Mouse (Mus musculus) left cerebral cortex, postnatal 36 days (tissue): ENCODE results near the gene Atp2a2. TPM values are rescaled to one million over a fixed set of nuclear protein-coding genes. Genes with fewer than 3 reads are reported as not detected.
A peak's percentile ranks its signal among the peaks of the same experiment; 100 is the strongest.

ENCODE experiments used
- DNase-seq, 2 experiments: peaks; one replicate each; pipeline ENCODE4 v3.0.0; 2021 to 2022; ENCODE audit warnings: low spot score in 2 of 2, mixed read lengths in 1 of 2
- intact Hi-C: fragments of 180-260 bp; cut with DNase I; formaldehyde crosslinking; loops from one replicate; pipeline ENCODE4 v1.15.1; 2025
- total RNA-seq, 2 experiments: library from RNA; stranded (reverse); gene quantifications; 2 replicates each; pipeline ENCODE4 v1.2.3; 2021

Gene Atp2a2
- 100 to 1,000 TPM; 681 to 755 TPM for total RNA-seq

- intact Hi-C loops = loop anchor here (5.0 kb wide), 4 partner anchors 45 to 275 kb away; partner anchors contain the start of genes Camkk2 and Ift81
- peak; percentile 90 to 91 for DNase-seq
These were observed at the start of gene Atp2a2 for GRCm38 (mm10) chr5:122502077-122502941. TSS of gene Atp2a2 (minus strand) at chr5:122502225.

DNA sequence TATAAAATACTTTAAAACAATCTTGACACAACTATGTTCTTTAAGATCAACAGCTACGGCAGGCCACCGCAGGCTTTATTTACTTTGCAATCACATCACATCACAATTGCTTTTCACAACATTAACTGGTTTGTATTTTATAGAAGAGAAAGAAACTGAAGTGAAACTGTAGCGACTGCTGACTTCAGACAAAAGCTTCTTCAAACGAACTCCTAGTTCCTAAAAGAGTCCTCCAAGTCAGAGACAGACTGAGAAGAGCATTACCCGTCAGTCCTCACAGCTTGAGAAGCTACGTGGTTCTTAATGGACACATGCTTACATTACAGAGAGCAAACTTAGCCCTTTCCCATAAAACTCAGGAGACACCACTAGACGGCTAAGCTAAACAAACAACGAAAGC, 48.4 kb upstream of the Atp2a2 start:
- intact Hi-C loops = no loop called here

DNA sequence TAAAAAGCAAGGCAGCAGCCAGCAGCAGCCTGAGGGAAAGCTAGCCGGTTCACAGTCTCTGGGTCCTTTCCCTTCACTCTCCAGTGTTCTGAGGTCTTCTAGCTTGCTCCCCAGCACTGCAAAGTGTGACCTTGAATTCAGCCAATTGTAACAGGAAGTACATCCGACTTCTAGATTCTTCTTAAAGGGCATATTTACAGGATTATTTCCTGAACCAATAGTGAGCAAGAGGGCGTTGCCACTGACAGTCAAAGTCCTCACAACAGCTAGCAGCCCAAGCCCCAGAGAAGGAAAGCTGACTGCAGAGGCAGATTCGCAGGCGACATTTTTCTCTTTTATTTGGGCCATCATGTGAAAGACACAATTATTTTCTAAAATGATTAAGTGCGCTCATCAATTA, 46.6 kb upstream of the Atp2a2 start:
- intact Hi-C loops = loop anchor here (5.0 kb wide), 2 partner anchors 46 to 79 kb away; partner anchors contain the start of gene Atp2a2
- no peak for DNase-seq

More for the DNA sequence above, 48.4 kb upstream of the Atp2a2 start:
- no peak for DNase-seq

DNA sequence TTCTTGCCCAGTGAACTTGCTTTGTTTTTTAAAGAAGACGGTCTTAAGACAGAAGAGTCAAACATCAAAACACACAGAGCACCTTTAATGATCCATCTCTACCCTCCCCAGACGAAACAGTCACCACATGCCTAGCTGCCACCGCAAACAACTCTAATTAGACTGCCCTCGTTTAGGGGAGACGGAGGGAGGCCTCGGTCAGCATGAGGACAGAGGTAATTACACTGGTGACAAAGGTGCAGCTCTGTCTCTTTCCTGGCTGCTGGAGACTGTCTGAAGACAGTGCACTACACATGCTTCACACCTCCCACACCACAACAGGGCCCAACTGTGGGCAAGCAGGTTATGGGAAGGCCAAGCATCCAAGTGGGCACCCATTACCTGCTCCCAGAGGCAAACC, 45.8 kb upstream of the Atp2a2 start:
- intact Hi-C loops = loop anchor here (5.0 kb wide), 2 partner anchors 46 to 79 kb away; partner anchors contain the start of gene Atp2a2

DNA sequence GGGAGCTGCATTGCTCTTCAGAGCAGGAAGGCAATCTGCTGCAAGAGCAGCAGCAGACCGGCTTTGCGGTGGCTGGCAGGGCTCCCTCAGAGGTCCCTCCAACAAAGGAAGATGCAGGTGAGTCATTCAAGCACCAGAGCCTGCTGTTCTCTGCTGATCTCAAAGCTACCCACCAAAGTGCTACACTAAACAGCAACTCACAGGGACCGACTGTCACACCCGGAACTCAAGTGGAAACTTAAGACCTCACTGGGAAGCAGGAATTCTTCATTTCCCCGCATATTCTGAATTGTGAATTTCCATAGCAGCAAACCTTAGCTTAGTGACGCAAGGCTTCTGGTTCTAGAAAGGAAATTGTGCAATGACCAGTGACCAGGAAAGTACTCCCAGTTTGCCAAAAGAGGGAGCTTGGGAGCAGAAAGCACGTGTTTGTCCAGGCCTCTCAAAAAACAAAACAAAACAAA, 45.3 kb upstream of the Atp2a2 start:
- intact Hi-C loops = loop anchor here (5.0 kb wide), 2 partner anchors 45 to 80 kb away; partner anchors contain the start of gene Atp2a2
- peak; percentile 44 to 60 for DNase-seq

More for the DNA sequence above, 45.8 kb upstream of the Atp2a2 start:
- DNase-seq = no peak

DNA sequence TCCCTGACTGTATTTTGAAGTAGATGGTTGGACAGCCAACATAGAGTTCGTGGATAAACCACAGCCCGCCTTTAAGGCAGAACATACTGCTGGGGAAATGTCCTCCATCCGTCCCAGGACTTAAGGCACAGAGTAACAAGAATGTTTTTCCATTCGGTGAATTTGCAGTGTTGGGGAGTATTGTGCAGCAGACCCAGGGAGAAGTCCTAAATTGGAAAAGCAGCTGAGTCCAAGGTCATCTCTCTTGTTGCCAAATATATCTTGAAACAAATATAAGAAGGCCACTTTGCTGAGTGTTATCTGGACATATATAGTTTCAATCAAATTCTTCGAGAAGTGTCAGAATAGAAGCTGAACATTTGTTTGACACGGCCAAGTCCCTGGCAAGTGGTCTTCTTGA, 41.4 kb upstream of the Atp2a2 start:
- intact Hi-C loops = no loop called here
- DNase-seq = no peak

DNA sequence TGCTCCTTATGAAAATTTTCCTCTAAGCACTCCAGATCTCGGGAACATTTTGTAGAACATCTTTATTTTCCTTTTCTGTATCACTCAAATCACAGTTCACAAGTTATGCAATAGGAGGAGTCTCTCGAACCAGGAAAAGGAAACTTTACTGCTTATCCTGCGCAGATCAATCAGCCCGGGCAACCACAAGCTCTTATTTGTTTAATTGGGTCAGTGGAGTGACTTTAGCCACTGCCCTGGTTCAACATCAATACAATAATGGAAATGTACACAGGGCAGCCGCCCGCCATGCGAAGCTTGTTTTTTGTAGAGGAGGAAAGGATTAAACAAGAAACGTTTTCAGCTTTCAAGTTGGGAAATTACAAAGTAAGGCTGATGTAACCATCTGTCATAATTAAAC, 39.8 kb upstream of the Atp2a2 start:
- DNase-seq = no peak
- intact Hi-C loops = no loop called here

DNA sequence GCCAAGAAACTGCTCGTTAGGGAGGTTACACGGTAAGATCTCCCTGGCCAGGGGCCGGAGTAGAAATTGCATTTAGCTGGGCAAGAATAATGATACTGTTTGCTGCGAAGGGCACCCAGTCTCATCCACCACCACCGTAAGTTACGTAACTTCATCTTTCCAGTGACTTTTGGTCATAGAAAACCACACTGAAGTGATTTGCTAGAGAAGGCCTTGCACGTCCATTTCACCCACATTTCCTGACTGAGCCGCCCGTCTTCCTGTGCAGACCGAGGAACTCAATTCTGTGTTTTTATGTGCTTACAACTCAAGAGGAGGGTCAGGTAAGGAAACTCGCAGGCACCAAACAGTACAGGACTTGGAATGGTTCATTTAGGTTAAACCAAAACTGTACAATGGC, 36.1 kb upstream of the Atp2a2 start:
- intact Hi-C loops = no loop called here
- no peak for DNase-seq

GRCm38 (mm10) chr5:122537654-122538053, 35.6 kb upstream of the Atp2a2 start:
- intact Hi-C loops = no loop called here
- no peak for DNase-seq

- DNase-seq = no peak
- intact Hi-C loops = no loop called here
These were observed 31.9 kb upstream of the Atp2a2 start for GRCm38 (mm10) chr5:122533884-122534283.

- intact Hi-C loops = no loop called here
- DNase-seq = no peak
These were observed 28.0 kb upstream of the Atp2a2 start for GRCm38 (mm10) chr5:122529913-122530604.

DNA sequence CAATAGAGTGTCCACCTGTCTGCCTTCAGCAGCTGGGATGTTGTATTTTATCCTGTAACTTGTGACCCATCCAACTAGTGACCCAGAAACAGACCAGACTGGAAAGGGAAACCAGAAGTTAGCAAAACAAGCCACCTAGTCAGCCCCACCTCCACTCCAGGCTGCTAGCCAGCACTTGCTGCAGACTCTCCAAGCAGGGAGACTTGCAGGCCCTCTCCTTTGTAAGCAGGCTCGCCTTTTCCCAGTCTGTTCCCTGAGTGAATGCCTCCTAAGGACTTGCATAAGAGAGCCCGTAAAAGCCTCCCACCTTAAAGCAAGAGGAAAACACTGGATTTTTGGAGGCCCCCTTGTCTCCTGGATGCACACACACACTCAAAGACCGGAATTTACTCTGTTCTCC, 27.3 kb upstream of the Atp2a2 start:
- intact Hi-C loops = no loop called here
- peak; percentile 46 to 69 for DNase-seq

GRCm38 (mm10) chr5:122528591-122528990, 26.6 kb upstream of the Atp2a2 start:
- DNase-seq = no peak
- intact Hi-C loops = no loop called here

- no peak for DNase-seq
- intact Hi-C loops = no loop called here
These were observed 25.7 kb upstream of the Atp2a2 start for GRCm38 (mm10) chr5:122527761-122528160.

GRCm38 (mm10) chr5:122526878-122527730, 25.1 kb upstream of the Atp2a2 start:
- intact Hi-C loops = no loop called here

GRCm38 (mm10) chr5:122526405-122526804, 24.4 kb upstream of the Atp2a2 start:
- intact Hi-C loops = no loop called here
- peak in 1 of 2 experiments; percentile 23 for DNase-seq

More at GRCm38 (mm10) chr5:122526878-122527730, 25.1 kb upstream of the Atp2a2 start:
- DNase-seq = no peak

GRCm38 (mm10) chr5:122525238-122525931, 23.4 kb upstream of the Atp2a2 start:
- intact Hi-C loops = no loop called here
- DNase-seq = peak in 1 of 2 experiments; percentile 33

DNA sequence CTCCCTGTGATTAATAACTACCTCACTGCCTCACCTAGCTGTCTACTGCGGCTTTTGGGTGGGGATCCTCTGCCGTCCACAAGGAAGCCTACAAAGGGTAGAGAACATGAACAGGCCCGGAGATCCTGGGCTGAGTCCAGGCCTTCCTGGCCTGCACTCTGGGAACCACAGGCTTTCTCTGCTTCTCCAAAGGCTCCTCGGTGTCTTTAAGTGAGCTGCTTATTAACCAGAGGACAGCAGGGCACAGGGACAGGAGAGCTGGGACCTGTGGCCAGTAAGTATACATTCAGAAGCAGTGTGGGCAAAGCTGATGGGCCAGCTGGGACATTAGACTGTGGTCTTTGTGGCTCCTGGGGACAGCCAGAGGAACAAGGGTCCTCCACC, 22.8 kb upstream of the Atp2a2 start:
- intact Hi-C loops = no loop called here
- DNase-seq = no peak

DNA sequence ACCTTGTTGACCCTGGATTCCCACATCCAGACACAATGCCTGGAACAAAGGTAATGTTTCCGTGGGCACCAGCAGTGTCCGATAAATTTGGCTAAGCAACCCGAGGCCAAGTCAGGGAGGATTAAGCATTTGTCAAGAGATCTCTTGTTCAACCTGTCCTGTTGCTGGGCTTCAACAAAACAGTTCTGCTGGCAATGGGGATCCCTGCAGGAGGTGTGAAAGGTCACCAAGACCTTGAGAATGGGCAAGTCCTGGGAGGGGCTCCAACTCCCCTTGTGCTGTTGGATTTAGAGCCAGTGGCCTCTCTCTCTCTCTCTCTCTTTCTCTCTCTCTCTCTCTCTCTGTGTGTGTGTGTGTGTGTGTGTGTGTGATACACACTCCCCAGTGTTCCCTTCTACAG, 22.2 kb upstream of the Atp2a2 start:
- intact Hi-C loops = no loop called here
- no peak for DNase-seq
